Mouse (Mus musculus) heart, embryonic 12.5 days (tissue): Measurements from ENCODE around the gene Fam126b. TPM values are rescaled to one million over a fixed set of nuclear protein-coding genes. Genes with fewer than 3 reads are reported as not detected.

Source experiments
- ATAC-seq: fragments of 200-750 bp; cut with Nextera tagmentation; 2 replicates; pipeline ENCODE4 v1.8.0; 2017; ENCODE audit warnings: moderate TSS enrichment, moderate library complexity; ENCODE audit not compliant: insufficient number of reproducible peaks, low FRiP score
- H3K27ac ChIP-seq: fragments of 300-500 bp; sonication (generic); 2 replicates; pipeline ENCODE4 v1.5.1; 2016; ENCODE audit warnings: mild to moderate bottlenecking, moderate library complexity; ENCODE audit not compliant: poor library complexity, severe bottlenecking
- H3K27me3 ChIP-seq: fragments of 300-500 bp; sonication (generic); replicated peaks from 2 replicates; pipeline ENCODE4 v1.6.1; 2016; ENCODE audit warnings: mild to moderate bottlenecking, moderate library complexity
- H3K36me3 ChIP-seq: fragments of 300-500 bp; sonication (generic); 2 replicates; pipeline ENCODE4 v1.6.1; 2016; ENCODE audit warnings: mild to moderate bottlenecking, moderate library complexity
- H3K4me1 ChIP-seq: fragments of 300-500 bp; sonication (generic); replicated peaks from 2 replicates; pipeline ENCODE4 v1.6.1; 2016; ENCODE audit warnings: mild to moderate bottlenecking
- H3K4me2 ChIP-seq: fragments of 300-500 bp; sonication (generic); 2 replicates; pipeline ENCODE4 v1.6.1; 2016; ENCODE audit warnings: mild to moderate bottlenecking, moderate library complexity
- H3K4me3 ChIP-seq: fragments of 300-500 bp; sonication (generic); 2 replicates; pipeline ENCODE4 v1.5.1; 2016; ENCODE audit warnings: mild to moderate bottlenecking
- H3K9ac ChIP-seq: fragments of 300-500 bp; sonication (generic); 2 replicates; pipeline ENCODE4 v1.6.1; 2016; ENCODE audit warnings: mild to moderate bottlenecking, moderate library complexity
- H3K9me3 ChIP-seq: fragments of 300-500 bp; sonication (generic); replicated peaks from 2 replicates; pipeline ENCODE4 v1.6.1; 2016; ENCODE audit warnings: mild to moderate bottlenecking, moderate library complexity
- WGBS: fragments of 180-500 bp; shearing (Covaris S2); methylation state at CpG from one replicate; pipeline ENCODE4 v1.1.7; 2016; 5-methylcytosine and 5-hydroxymethylcytosine counted together
- polyA plus RNA-seq: library from polyadenylated mRNA; unstranded; fragments of >200 nt; fragmentation: Nextera tagmentation; extraction: Ambion mirVana; gene quantifications from 2 replicates; pipeline ENCODE4 v1.2.1, GENCODE M21; 2016

The Fam126b gene
- polyA plus RNA-seq, 1 experiment from 2014 or later, result 4.9 TPM

DNA sequence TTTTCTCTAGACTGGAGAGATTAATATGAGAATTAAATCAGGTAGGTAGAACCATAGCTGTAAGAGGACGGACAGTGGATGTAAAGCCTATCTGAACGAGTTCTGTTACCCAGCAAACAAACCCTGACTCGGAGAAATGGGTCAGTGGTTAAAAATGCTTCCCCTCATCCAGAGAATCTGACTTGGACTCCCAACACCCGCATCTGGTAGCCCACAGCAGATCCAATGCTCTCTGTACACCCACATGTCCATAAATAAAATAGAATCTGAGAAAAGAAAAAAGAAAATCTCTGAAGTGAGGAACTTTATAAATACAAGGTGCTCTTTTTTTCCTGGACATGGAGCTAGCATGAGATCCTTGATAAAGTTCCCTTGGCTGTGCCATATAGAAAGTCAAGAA is 88.4 kb downstream of the Fam126b start:
- Histone ChIP-seq H3K27ac (no peak overlapping the region), H3K9me3 (no peaks in the 10 kb centered on the region), H3K36me3 (peaks cover 62% of the 10 kb centered on the region), H3K9ac (no peak overlapping the region), H3K4me1 (no peaks in the 10 kb centered on the region), H3K27me3 (no peaks in the 10 kb centered on the region), H3K4me2 (no peak overlapping the region), H3K4me3 (no peak overlapping the region)
- WGBS, result 88% methylated on average over 4 of the region's 4 CpGs
- no peak for ATAC-seq

DNA sequence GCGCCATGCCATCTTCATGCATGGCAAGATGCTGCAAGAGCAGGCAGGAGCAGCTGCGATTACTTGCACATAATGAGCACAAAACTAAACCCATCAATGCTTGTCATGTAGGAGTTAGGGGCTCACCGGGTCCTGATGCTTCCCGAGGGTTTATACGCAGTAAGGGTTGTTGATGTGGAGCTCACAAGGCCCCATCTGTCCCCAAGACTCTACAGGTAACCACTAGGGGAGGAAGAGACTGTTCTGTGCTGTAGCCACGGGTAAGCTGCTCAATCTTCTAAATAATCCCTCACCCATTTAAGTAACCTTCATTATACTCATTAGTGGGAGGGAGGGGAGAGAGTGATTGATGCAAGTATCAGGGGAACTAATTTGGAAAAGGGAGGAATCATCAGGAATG is 90.5 kb downstream of the Fam126b start:
- H3K9me3 ChIP-seq, result no peaks in the 10 kb centered on the region
- H3K4me2 ChIP-seq, result no peak overlapping the region
- no peak overlapping the region for H3K4me3 ChIP-seq
- no peak overlapping the region for H3K27ac ChIP-seq
- H3K4me1 ChIP-seq, result no peaks in the 10 kb centered on the region
- no peak for ATAC-seq
- peaks cover 79% of the 10 kb centered on the region for H3K36me3 ChIP-seq
- 93% methylated on average over 6 of the region's 6 CpGs for WGBS
- no peaks in the 10 kb centered on the region for H3K27me3 ChIP-seq
- H3K9ac ChIP-seq, result no peak overlapping the region

DNA sequence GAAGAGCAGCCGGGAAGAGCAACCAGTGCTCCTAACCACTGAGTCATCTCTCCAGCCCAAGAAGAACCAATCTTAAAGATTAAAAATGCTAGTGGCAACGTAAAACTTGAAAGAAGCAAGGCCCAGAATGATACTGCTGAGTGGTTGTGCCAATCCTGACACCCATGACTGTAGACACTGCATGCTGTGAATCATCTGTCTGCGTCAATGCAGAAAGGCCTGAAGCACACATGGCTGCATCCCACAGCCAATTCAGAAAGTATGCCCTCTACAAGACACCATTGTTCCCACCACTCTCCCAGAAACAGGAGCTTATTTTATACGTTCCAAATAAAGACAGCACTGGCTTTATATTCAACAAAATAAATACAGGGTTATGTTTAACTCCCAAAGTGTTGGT is 103.5 kb downstream of the Fam126b start:
- Histone ChIP-seq H3K4me2 (no peak overlapping the region), H3K36me3 (peaks cover 67% of the 10 kb centered on the region), H3K27ac (no peak overlapping the region), H3K9ac (no peak overlapping the region), H3K4me3 (no peak overlapping the region), H3K4me1 (no peaks in the 10 kb centered on the region), H3K9me3 (no peaks in the 10 kb centered on the region), H3K27me3 (no peaks in the 10 kb centered on the region)
- no peak for ATAC-seq
- 94% methylated on average over 4 of the region's 4 CpGs for WGBS

- no peaks in the 10 kb centered on the region for H3K27me3 ChIP-seq
- H3K4me1 ChIP-seq, result no peaks in the 10 kb centered on the region
- H3K9ac ChIP-seq, result no peak overlapping the region
- H3K4me2 ChIP-seq, result no peak overlapping the region
- no peaks in the 10 kb centered on the region for H3K9me3 ChIP-seq
- H3K27ac ChIP-seq, result no peak overlapping the region
- no peak overlapping the region for H3K4me3 ChIP-seq
- 91% methylated on average over 8 of the region's 8 CpGs for WGBS
- ATAC-seq, result no peak
- H3K36me3 ChIP-seq, result peaks cover 75% of the 10 kb centered on the region
Measured at GRCm38 (mm10) chr1:58475662-58476061, 110.5 kb downstream of the Fam126b start.

Other genes with a start within 250 kb of the Fam126b start
- 261 and 270 TPM in 2 replicates for gene Bzw1, start 193.4 kb downstream of the Fam126b start, polyA plus RNA-seq
- 144 TPM in 2 replicates for gene Clk1, start 162.3 kb downstream of the Fam126b start, polyA plus RNA-seq
- gene Nif3l1, start 141.2 kb downstream of the Fam126b start, polyA plus RNA-seq, result 29.0 and 29.2 TPM in 2 replicates
- gene Ppil3, start 140.8 kb downstream of the Fam126b start, polyA plus RNA-seq, result 32.9 and 34.2 TPM in 2 replicates
- 26.6 and 27.0 TPM in 2 replicates for gene Orc2, start 81.2 kb downstream of the Fam126b start, polyA plus RNA-seq
- 220 and 223 TPM in 2 replicates for gene Ndufb3, start 61 bp upstream of the Fam126b start, polyA plus RNA-seq
- not detected in 2 replicates for gene Als2cr12, start 109.7 kb upstream of the Fam126b start, polyA plus RNA-seq
- gene Cflar, start 125.2 kb upstream of the Fam126b start, polyA plus RNA-seq, result 35.6 and 35.9 TPM in 2 replicates
- 20.3 and 22.2 TPM in 2 replicates for gene Casp8, start 209.1 kb upstream of the Fam126b start, polyA plus RNA-seq